Mouse (Mus musculus): ENCODE measurements around the gene Hspb9. TPM values are rescaled to one million over a fixed set of nuclear protein-coding genes. Genes with fewer than 3 reads are reported as not detected.
A peak's percentile ranks its signal among the peaks of the same experiment; 100 is the strongest.

Hspb9 gene
- polyA plus RNA-seq, 1 experiment from 2014 or later, result not detected

GRCm38 (mm10) chr11:100709201-100709810 is 4.3 kb upstream of the Hspb9 start:
- Histone ChIP-seq H3K36me3 (peaks cover 53% of the 10 kb centered on the region), H3K4me3 (no peak overlapping the region), H3K9me3 (no peaks in the 10 kb centered on the region), H3K27ac (no peak overlapping the region), H3K4me2 (replicated peaks) (no peak overlapping the region), H3K27me3 (replicated peaks) (no peaks in the 10 kb centered on the region), H3K4me1 (peaks cover 16% of the 10 kb centered on the region), H3K9ac (no peak overlapping the region)
- WGBS, result 94% methylated on average over 9 of the region's 9 CpGs
- ATAC-seq (ENCODE audit: low FRiP score, low read depth), result no peak

GRCm38 (mm10) chr11:100710528-100710927 is 3.1 kb upstream of the Hspb9 start:
- Histone ChIP-seq H3K27me3 (replicated peaks) (no peaks in the 10 kb centered on the region), H3K9me3 (no peaks in the 10 kb centered on the region), H3K4me3 (no peak overlapping the region), H3K9ac (no peak overlapping the region), H3K4me1 (peaks cover 19% of the 10 kb centered on the region), H3K4me2 (replicated peaks) (no peak overlapping the region), H3K36me3 (peaks cover 47% of the 10 kb centered on the region), H3K27ac (no peak overlapping the region)
- 92% methylated on average over 15 of the region's 15 CpGs for WGBS
- no peak for ATAC-seq (ENCODE audit: low FRiP score, low read depth)

- Histone ChIP-seq H3K4me3 (no peak overlapping the region), H3K27ac (no peak overlapping the region), H3K9me3 (no peaks in the 10 kb centered on the region), H3K36me3 (peaks cover 47% of the 10 kb centered on the region), H3K9ac (no peak overlapping the region), H3K4me2 (replicated peaks) (0 out of 2 replicates have a peak overlapping the region, but pooled peaks have one; percentile 79), H3K4me1 (peaks cover 19% of the 10 kb centered on the region), H3K27me3 (replicated peaks) (no peaks in the 10 kb centered on the region)
- WGBS, result 88% methylated on average over 4 of the region's 4 CpGs
- no peak for ATAC-seq (ENCODE audit: low FRiP score, low read depth)
Observed at GRCm38 (mm10) chr11:100710977-100711376, 2.7 kb upstream of the Hspb9 start.

- Histone ChIP-seq H3K27me3 (replicated peaks) (no peaks in the 10 kb centered on the region), H3K4me1 (peaks cover 19% of the 10 kb centered on the region), H3K27ac (peak within 1 kb of the TSS; percentile 53; the same call in 1 of the 2 replicates), H3K4me3 (peak within 1 kb of the TSS; percentile 98), H3K9ac (peak within 1 kb of the TSS; percentile 90), H3K36me3 (peaks cover 47% of the 10 kb centered on the region), H3K4me2 (replicated peaks) (peak within 1 kb of the TSS; percentile 79), H3K9me3 (no peaks in the 10 kb centered on the region)
- ATAC-seq (ENCODE audit: low FRiP score, low read depth), result peak; percentile 89
- WGBS, result 3% methylated on average over 48 of the region's 48 CpGs
Observed at GRCm38 (mm10) chr11:100711783-100712615, 1.7 kb upstream of the Hspb9 start, which contains the start of gene Kat2a. Gene Kat2a, minus strand, starts transcription at chr11:100712465.

GRCm38 (mm10) chr11:100713174-100713573 is 476 bp upstream of the Hspb9 start:
- H3K9me3 ChIP-seq, result no peaks in the 10 kb centered on the region
- H3K9ac ChIP-seq, result 0 out of 2 replicates have a peak overlapping the region, but pooled peaks have one; percentile 48
- no peak overlapping the region for H3K27ac ChIP-seq
- peaks cover 46% of the 10 kb centered on the region for H3K36me3 ChIP-seq
- H3K27me3 ChIP-seq (replicated peaks), result no peaks in the 10 kb centered on the region
- H3K4me1 ChIP-seq, result peaks cover 19% of the 10 kb centered on the region
- 67% methylated on average over 4 of the region's 4 CpGs for WGBS
- no peak for ATAC-seq (ENCODE audit: low FRiP score, low read depth)
- H3K4me2 ChIP-seq (replicated peaks), result peak overlapping the region; percentile 51
- H3K4me3 ChIP-seq, result no peak overlapping the region

GRCm38 (mm10) chr11:100714534-100714915 is 875 bp downstream of the Hspb9 start:
- H3K4me1 ChIP-seq, result peaks cover 19% of the 10 kb centered on the region
- no peak overlapping the region for H3K9ac ChIP-seq
- peaks cover 45% of the 10 kb centered on the region for H3K36me3 ChIP-seq
- ATAC-seq (ENCODE audit: low FRiP score, low read depth), result 0 out of 2 replicates have a peak, but pooled peaks have one; percentile 22
- H3K4me3 ChIP-seq, result no peak overlapping the region
- WGBS, result 48% methylated on average over 6 of the region's 6 CpGs
- H3K9me3 ChIP-seq, result no peaks in the 10 kb centered on the region
- H3K27me3 ChIP-seq (replicated peaks), result no peaks in the 10 kb centered on the region
- peak overlapping the region; percentile 51 for H3K4me2 ChIP-seq (replicated peaks)
- no peak overlapping the region for H3K27ac ChIP-seq

- 82% methylated on average over 6 of the region's 6 CpGs for WGBS
- peaks cover 47% of the 10 kb centered on the region for H3K36me3 ChIP-seq
Observed at GRCm38 (mm10) chr11:100714948-100715347, 1.3 kb downstream of the Hspb9 start.

GRCm38 (mm10) chr11:100716649-100717048 is 3.0 kb downstream of the Hspb9 start:
- Histone ChIP-seq H3K36me3 (peaks cover 47% of the 10 kb centered on the region), H3K4me1 (peaks cover 15% of the 10 kb centered on the region), H3K9me3 (no peaks in the 10 kb centered on the region), H3K9ac (no peak overlapping the region), H3K4me2 (replicated peaks) (no peak overlapping the region), H3K4me3 (no peak overlapping the region), H3K27me3 (replicated peaks) (no peaks in the 10 kb centered on the region), H3K27ac (no peak overlapping the region)
- ATAC-seq (ENCODE audit: low FRiP score, low read depth), result no peak
- WGBS, result 82% methylated on average over 3 of the region's 3 CpGs

More at GRCm38 (mm10) chr11:100714948-100715347, 1.3 kb downstream of the Hspb9 start:
- Histone ChIP-seq H3K9ac (no peak overlapping the region), H3K4me1 (peaks cover 19% of the 10 kb centered on the region), H3K4me2 (replicated peaks) (no peak overlapping the region), H3K27me3 (replicated peaks) (no peaks in the 10 kb centered on the region), H3K4me3 (no peak overlapping the region), H3K27ac (no peak overlapping the region), H3K9me3 (no peaks in the 10 kb centered on the region)
- no peak for ATAC-seq (ENCODE audit: low FRiP score, low read depth)

GRCm38 (mm10) chr11:100718462-100718861 is 4.8 kb downstream of the Hspb9 start:
- WGBS, result 94% methylated on average over 7 of the region's 7 CpGs
- no peak overlapping the region for H3K4me3 ChIP-seq
- no peak for ATAC-seq (ENCODE audit: low FRiP score, low read depth)
- no peaks in the 10 kb centered on the region for H3K27me3 ChIP-seq (replicated peaks)
- H3K27ac ChIP-seq, result no peak overlapping the region
- peaks cover 47% of the 10 kb centered on the region for H3K36me3 ChIP-seq
- peaks cover 21% of the 10 kb centered on the region for H3K4me1 ChIP-seq
- H3K9ac ChIP-seq, result no peak overlapping the region
- no peak overlapping the region for H3K4me2 ChIP-seq (replicated peaks)
- no peaks in the 10 kb centered on the region for H3K9me3 ChIP-seq

GRCm38 (mm10) chr11:100718866-100719265 is 5.2 kb downstream of the Hspb9 start:
- H3K27ac ChIP-seq, result no peak overlapping the region
- no peak for ATAC-seq (ENCODE audit: low FRiP score, low read depth)
- peaks cover 17% of the 10 kb centered on the region for H3K4me1 ChIP-seq
- no peak overlapping the region for H3K4me2 ChIP-seq (replicated peaks)
- H3K9ac ChIP-seq, result no peak overlapping the region
- WGBS, result 98% methylated on average over 4 of the region's 4 CpGs
- H3K9me3 ChIP-seq, result no peaks in the 10 kb centered on the region
- no peaks in the 10 kb centered on the region for H3K27me3 ChIP-seq (replicated peaks)
- no peak overlapping the region for H3K4me3 ChIP-seq
- H3K36me3 ChIP-seq, result peaks cover 47% of the 10 kb centered on the region

- peaks cover 13% of the 10 kb centered on the region for H3K4me1 ChIP-seq
- no peaks in the 10 kb centered on the region for H3K9me3 ChIP-seq
- peaks cover 47% of the 10 kb centered on the region for H3K36me3 ChIP-seq
- 84% methylated on average over 3 of the region's 3 CpGs for WGBS
- no peak overlapping the region for H3K9ac ChIP-seq
- no peak overlapping the region for H3K4me3 ChIP-seq
- H3K4me2 ChIP-seq (replicated peaks), result no peak overlapping the region
- no peak overlapping the region for H3K27ac ChIP-seq
- no peaks in the 10 kb centered on the region for H3K27me3 ChIP-seq (replicated peaks)
- no peak for ATAC-seq (ENCODE audit: low FRiP score, low read depth)
Observed at GRCm38 (mm10) chr11:100719312-100719711, 5.7 kb downstream of the Hspb9 start.

- Histone ChIP-seq H3K4me1 (peaks cover 15% of the 10 kb centered on the region; the same call in 1 of the 2 replicates), H3K9ac (no peak overlapping the region), H3K9me3 (no peaks in the 10 kb centered on the region), H3K27ac (no peak overlapping the region), H3K27me3 (replicated peaks) (no peaks in the 10 kb centered on the region), H3K4me3 (no peak overlapping the region), H3K4me2 (replicated peaks) (no peak overlapping the region), H3K36me3 (peaks cover 46% of the 10 kb centered on the region)
- no peak for ATAC-seq (ENCODE audit: low FRiP score, low read depth)
- 80% methylated on average over 11 of the region's 11 CpGs for WGBS
Observed at GRCm38 (mm10) chr11:100719893-100720292, 6.2 kb downstream of the Hspb9 start.

All from neural tube, embryonic 12.5 days (tissue).